Mouse (Mus musculus): ENCODE data around the gene Gm20517. TPM values are rescaled to one million over a fixed set of nuclear protein-coding genes. Genes with fewer than 3 reads are reported as not detected.

Gm20517 gene
- polyA plus RNA-seq (2016; fragmentation: Nextera tagmentation; extraction: Ambion mirVana) = 1.9 and 2.1 TPM in 2 replicates

DNA sequence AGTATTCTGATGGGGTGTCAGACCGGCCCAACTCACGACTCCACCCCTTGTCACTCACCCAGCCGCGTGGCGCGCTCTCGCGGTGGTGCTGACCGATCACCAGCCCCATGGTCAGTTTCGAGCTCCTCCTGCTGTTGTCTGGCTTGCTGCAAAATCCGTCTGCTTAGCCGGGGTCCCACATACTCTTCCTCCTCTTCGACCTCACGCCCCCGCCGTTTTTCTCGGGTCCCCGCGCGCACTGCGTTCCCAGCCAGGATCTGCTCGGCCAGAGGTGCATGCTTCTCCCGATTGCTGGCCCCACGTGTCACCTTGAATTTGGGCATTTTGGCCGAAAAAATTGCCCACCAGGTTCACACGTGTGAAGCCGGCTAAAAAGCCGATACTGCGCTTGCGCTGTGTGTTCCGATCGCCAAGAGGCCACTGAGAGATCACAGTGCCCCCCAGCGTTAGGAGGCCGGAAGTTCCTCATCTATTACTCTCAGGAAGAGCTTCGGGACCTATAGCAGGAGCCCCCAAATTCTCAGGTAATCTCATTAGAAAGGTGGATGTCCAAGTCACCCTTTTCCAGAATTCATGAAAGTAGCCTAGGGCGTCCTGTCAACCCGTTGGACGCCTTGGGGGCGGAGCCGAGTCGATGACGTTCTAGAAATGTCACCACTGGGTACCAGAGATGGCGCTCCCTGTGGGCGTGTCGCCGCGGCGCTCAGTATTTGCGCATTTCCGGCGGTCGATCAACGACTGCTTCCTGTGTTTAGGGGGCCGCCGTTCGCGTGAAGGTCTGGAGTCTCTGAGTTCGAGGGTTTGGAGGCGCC lies at the start of gene Gm20517, which contains the start of the genes Bysl and Med20:
Gene Gm20517 (plus strand): TSS at position 741 of the 812 bp plus-strand sequence.
Gene Bysl (minus strand): TSS at position 644 of the 812 bp plus-strand sequence.
Gene Med20 (plus strand): TSS at position 734 of the 812 bp plus-strand sequence.
- peak within 1 kb of the TSS; percentile 94 for H3K4me3 ChIP-seq
- H3K4me1 ChIP-seq (replicated peaks) = peaks cover 26% of the 10 kb centered on the region
- peaks cover 66% of the 10 kb centered on the region for H3K36me3 ChIP-seq
- no peaks in the 10 kb centered on the region for H3K9me3 ChIP-seq
- peak within 1 kb of the TSS; percentile 88 for H3K27ac ChIP-seq
- WGBS = under 1% methylated on average over 59 of the region's 59 CpGs
- peak; percentile 98 for DNase-seq (ENCODE audit: low spot score)
- no peaks in the 10 kb centered on the region for H3K27me3 ChIP-seq (ENCODE audit: insufficient read depth, poor library complexity, severe bottlenecking)

DNA sequence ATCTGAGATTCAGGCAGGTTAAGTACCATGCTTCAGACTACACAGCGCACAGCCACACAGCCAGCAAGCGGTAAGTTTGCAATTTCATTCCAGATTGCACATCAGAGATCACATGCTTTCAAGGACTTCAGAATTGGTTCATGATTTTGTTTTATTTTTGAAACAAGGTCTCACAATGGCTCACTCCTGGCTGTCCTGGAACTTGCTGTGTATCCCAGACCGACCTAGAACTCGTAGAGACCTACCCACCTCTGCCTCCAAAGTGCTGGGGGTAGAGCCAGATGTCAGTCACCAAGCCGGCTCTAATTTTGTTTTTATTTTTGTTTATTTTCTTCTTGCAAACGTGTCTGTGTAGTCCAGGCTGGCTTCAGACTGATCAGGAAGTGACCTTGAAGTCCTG lies 48.5 kb upstream of the Gm20517 start:
- H3K36me3 ChIP-seq = no peaks in the 10 kb centered on the region
- 80% methylated on average over 6 of the region's 6 CpGs for WGBS
- H3K4me1 ChIP-seq (replicated peaks) = peaks cover 21% of the 10 kb centered on the region
- DNase-seq (ENCODE audit: low spot score) = no peak
- no peaks in the 10 kb centered on the region for H3K9me3 ChIP-seq
- no peak overlapping the region for H3K4me3 ChIP-seq
- no peaks in the 10 kb centered on the region for H3K27me3 ChIP-seq (ENCODE audit: insufficient read depth, poor library complexity, severe bottlenecking)
- no peak overlapping the region for H3K27ac ChIP-seq

DNA sequence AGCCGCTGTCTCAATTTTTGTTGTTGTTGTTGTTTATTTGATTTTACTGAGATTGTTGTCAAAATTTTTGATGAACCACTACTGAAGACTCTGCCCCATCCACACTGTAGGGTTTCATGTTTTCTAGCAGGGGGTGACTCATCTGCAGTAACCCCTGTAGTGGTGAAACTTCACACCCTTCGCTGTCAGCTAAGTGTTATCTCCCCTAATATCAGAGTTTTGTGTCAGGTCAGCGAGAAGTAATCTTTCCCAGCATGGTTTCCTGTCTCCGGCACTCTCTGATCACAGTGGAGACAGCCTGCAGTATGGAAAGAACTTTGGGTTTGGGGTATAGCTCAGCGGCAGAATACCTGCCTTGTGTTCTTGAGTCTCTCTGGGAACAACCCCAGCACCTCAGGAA lies 46.8 kb upstream of the Gm20517 start:
- Histone ChIP-seq H3K27ac (no peak overlapping the region), H3K27me3 (ENCODE audit: insufficient read depth, poor library complexity, severe bottlenecking) (no peaks in the 10 kb centered on the region), H3K4me1 (replicated peaks) (peaks cover 31% of the 10 kb centered on the region), H3K9me3 (no peaks in the 10 kb centered on the region), H3K4me3 (no peak overlapping the region), H3K36me3 (no peaks in the 10 kb centered on the region)
- WGBS = 85% methylated on average over 5 of the region's 5 CpGs
- no peak for DNase-seq (ENCODE audit: low spot score)

DNA sequence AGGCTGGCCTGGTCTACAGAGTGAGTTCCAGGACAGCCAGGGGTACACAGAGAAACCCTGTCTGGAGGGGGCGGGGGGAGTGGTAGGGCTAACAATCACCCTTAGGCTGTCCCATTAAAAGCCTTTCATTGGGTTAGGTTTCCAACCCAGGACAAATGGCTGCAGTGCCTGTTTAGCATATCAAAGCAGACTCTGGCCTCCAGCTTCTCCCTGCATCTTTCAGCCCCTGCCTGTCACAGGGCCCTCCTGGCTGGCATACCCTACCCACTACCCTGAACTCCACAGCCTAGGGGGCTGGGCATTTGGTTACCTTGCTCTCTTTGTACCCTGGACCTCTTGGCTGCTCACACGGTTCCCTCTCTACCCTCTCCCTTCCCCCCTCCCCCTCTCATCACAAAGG lies 45.3 kb upstream of the Gm20517 start:
- no peak overlapping the region for H3K4me3 ChIP-seq
- H3K27ac ChIP-seq = peak overlapping the region; percentile 78
- H3K27me3 ChIP-seq (ENCODE audit: insufficient read depth, poor library complexity, severe bottlenecking) = no peaks in the 10 kb centered on the region
- 13% methylated on average over 2 of the region's 2 CpGs for WGBS
- peak; percentile 36 for DNase-seq (ENCODE audit: low spot score)
- no peaks in the 10 kb centered on the region for H3K9me3 ChIP-seq
- no peaks in the 10 kb centered on the region for H3K36me3 ChIP-seq
- peaks cover 40% of the 10 kb centered on the region for H3K4me1 ChIP-seq (replicated peaks)

DNA sequence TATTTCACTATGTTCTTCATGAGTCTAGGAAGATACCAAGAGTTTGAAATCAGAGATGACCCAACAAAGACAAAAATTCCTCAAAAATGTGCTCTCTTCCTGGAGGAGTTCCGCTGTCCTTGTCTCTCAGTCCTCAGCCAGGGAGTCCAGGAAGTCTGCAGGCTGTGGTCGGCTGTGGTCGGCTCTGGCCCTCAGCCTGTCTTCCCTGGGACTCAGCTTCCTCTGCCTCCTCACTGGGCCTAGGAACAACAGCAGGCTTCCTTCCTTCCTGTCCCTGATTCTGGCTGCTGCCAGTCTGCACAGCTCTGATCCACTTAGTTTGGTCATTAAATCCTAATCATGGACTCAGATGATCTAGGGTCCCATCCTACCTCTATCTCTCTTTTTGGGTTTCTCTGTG lies 44.1 kb upstream of the Gm20517 start:
- WGBS = 78% methylated on average over 3 of the region's 3 CpGs
- H3K27me3 ChIP-seq (ENCODE audit: insufficient read depth, poor library complexity, severe bottlenecking) = no peaks in the 10 kb centered on the region
- peaks cover 51% of the 10 kb centered on the region for H3K4me1 ChIP-seq (replicated peaks)
- no peak overlapping the region for H3K4me3 ChIP-seq
- no peak for DNase-seq (ENCODE audit: low spot score)
- no peaks in the 10 kb centered on the region for H3K36me3 ChIP-seq
- peak overlapping the region; percentile 78 for H3K27ac ChIP-seq
- H3K9me3 ChIP-seq = no peaks in the 10 kb centered on the region

DNA sequence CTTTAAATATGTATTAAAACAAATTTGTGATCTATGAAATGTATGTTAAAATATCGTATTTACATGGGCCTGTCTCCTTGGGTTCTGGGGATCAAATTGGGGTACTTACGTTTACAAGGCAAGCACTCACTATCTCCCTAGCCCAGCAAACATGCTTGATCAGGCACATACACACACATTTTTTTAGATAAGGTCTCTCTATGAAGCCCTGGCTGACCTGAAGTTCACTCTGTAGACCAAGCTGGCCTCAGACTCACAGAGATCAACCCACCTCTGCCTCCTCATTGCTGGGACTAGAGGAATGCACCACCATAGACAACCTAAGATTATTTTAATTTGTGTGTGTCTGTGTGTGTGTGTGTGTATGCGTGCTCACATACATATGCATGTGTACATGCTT lies 43.0 kb upstream of the Gm20517 start:
- H3K36me3 ChIP-seq = no peaks in the 10 kb centered on the region
- H3K9me3 ChIP-seq = no peaks in the 10 kb centered on the region
- H3K27ac ChIP-seq = peak overlapping the region; percentile 73; the same call in 1 of the 2 replicates
- H3K4me1 ChIP-seq (replicated peaks) = peaks cover 59% of the 10 kb centered on the region
- peaks cover 7% of the 10 kb centered on the region; the same call in 1 of the 2 replicates for H3K27me3 ChIP-seq (ENCODE audit: insufficient read depth, poor library complexity, severe bottlenecking)
- no peak for DNase-seq (ENCODE audit: low spot score)
- WGBS = 93% methylated on average over 3 of the region's 3 CpGs
- H3K4me3 ChIP-seq = no peak overlapping the region

DNA sequence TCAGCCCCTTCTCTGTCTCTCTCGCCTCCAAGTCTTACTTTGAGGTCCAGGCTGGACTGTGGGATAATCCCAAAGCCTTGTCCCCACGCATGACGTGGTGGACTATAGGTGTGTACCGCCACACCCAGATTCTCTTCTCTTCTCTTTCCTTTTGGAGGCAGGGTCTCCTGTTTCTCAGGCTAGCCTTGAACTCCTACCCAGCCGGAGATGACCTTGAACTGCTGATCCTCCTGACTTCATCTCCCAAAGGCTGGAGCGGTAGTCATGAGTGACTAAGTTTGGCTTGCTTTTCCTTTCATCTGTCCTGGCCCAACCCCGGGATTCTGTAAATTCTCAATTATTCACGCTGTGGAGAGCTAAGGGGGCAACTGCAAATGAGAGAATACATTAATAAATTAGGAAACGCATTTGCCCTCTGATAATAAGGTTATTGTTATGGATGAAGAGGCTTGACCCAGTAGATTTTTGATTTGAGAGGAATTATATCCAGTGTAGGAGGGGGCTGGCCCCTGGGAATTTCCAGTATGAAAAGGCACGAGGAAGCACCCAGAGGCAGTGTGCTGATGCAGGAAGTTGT lies 42.4 kb upstream of the Gm20517 start:
- DNase-seq (ENCODE audit: low spot score) = peak; percentile 40
- Histone ChIP-seq H3K9me3 (no peaks in the 10 kb centered on the region), H3K4me3 (no peak overlapping the region), H3K27ac (peak overlapping the region; percentile 73), H3K36me3 (no peaks in the 10 kb centered on the region), H3K4me1 (replicated peaks) (peaks cover 64% of the 10 kb centered on the region), H3K27me3 (ENCODE audit: insufficient read depth, poor library complexity, severe bottlenecking) (peaks cover 12% of the 10 kb centered on the region; the same call in 1 of the 2 replicates)
- 54% methylated on average over 10 of the region's 10 CpGs for WGBS

DNA sequence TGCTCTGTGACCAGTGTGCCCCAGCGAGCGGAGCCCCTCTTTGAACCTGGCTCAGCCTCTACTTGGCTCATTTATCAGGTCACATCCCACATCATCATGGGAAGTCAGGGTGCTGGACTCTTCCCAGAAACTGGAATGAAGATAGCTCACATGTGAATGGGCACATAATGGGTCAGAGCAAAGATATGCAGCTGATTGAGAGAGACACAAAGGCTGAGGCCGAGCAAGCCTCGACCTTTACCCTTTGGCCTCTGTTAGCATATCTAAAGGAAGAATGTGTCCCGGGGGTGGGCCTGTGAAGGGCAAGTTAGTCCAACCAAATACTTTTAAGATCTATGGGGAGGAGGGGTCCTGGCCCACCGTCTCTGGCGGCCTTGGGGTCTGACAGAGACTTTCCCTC lies 39.8 kb upstream of the Gm20517 start:
- WGBS = 13% methylated on average over 7 of the region's 7 CpGs
- Histone ChIP-seq H3K27ac (peak overlapping the region; percentile 76), H3K27me3 (ENCODE audit: insufficient read depth, poor library complexity, severe bottlenecking) (peaks cover 19% of the 10 kb centered on the region; the same call in 1 of the 2 replicates), H3K4me3 (peak overlapping the region; percentile 20; the same call in 1 of the 2 replicates), H3K4me1 (replicated peaks) (peaks cover 70% of the 10 kb centered on the region), H3K9me3 (no peaks in the 10 kb centered on the region), H3K36me3 (no peaks in the 10 kb centered on the region)
- peak; percentile 86 for DNase-seq (ENCODE audit: low spot score)

DNA sequence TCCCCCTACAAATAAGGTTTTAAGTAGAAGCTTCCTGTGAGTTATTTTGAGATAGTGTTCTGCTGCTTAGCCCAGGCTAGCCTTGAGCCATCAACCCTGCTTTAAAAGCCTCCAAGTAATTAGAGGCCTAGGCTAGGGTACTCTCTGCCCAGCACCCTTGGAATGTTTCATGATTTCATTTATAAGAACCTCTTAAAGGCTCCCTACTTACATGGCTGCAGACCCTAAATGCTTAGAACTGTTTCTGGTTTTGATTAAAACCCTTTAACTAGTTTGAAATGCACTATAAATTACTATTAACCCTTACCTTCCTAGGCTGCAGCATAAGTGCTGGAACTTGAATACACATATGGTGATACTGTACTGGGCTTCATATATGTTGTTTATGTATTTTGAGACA lies 39.0 kb upstream of the Gm20517 start:
- Histone ChIP-seq H3K4me3 (no peak overlapping the region), H3K4me1 (replicated peaks) (peaks cover 62% of the 10 kb centered on the region), H3K36me3 (no peaks in the 10 kb centered on the region), H3K9me3 (no peaks in the 10 kb centered on the region), H3K27me3 (ENCODE audit: insufficient read depth, poor library complexity, severe bottlenecking) (peaks cover 19% of the 10 kb centered on the region; the same call in 1 of the 2 replicates), H3K27ac (peak overlapping the region; percentile 76)
- no peak for DNase-seq (ENCODE audit: low spot score)

DNA sequence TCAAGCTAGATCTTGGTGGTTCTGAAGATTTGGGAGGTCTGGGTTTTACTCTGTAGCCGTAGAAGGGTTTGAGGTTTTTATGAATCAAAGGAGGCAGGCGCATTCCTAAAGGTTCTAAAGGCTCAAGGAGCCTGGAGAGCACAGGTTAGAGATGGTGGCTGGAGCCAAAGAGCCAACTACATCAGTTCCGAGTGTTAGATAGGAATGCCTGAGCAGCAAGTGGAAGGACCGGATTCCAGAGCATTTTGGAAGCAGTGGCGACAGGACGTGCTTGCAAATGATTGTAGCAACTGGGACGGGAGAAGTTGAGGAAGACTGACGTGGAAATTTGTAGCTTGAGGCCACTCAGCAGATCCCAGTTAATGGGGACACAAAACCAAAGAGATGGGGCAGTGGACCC lies 37.4 kb upstream of the Gm20517 start:
- Histone ChIP-seq H3K4me1 (replicated peaks) (peaks cover 57% of the 10 kb centered on the region), H3K27me3 (ENCODE audit: insufficient read depth, poor library complexity, severe bottlenecking) (peaks cover 19% of the 10 kb centered on the region; the same call in 1 of the 2 replicates), H3K4me3 (no peak overlapping the region), H3K9me3 (no peaks in the 10 kb centered on the region), H3K27ac (0 out of 2 replicates have a peak overlapping the region, but pooled peaks have one; percentile 45), H3K36me3 (no peaks in the 10 kb centered on the region)
- WGBS = 75% methylated on average over 8 of the region's 8 CpGs
- no peak for DNase-seq (ENCODE audit: low spot score)

DNA sequence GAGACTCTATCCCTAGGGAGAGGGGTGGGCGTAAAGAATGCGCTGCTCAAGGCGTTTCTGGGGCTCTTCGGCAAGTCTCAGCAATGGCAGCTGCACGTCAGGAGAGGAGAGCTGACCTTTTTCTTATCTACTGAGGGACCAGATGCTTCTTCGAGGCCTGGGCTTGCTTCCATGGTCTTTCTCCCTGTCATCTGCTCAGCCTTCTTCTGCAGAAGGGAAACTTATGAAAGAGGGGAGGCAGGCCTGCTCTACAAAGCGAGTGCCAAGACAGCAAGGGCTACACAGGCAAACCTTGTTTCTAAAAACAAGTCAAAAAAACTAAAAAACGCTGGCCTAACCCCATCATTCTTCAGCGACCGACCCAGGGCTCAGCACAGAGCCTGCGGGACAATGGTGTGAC lies 36.6 kb upstream of the Gm20517 start:
- Histone ChIP-seq H3K27ac (peak overlapping the region; percentile 45; the same call in 1 of the 2 replicates), H3K4me3 (no peak overlapping the region), H3K36me3 (no peaks in the 10 kb centered on the region), H3K9me3 (no peaks in the 10 kb centered on the region), H3K27me3 (ENCODE audit: insufficient read depth, poor library complexity, severe bottlenecking) (peaks cover 19% of the 10 kb centered on the region; the same call in 1 of the 2 replicates), H3K4me1 (replicated peaks) (peaks cover 49% of the 10 kb centered on the region)
- no peak for DNase-seq (ENCODE audit: low spot score)
- 61% methylated on average over 11 of the region's 11 CpGs for WGBS

DNA sequence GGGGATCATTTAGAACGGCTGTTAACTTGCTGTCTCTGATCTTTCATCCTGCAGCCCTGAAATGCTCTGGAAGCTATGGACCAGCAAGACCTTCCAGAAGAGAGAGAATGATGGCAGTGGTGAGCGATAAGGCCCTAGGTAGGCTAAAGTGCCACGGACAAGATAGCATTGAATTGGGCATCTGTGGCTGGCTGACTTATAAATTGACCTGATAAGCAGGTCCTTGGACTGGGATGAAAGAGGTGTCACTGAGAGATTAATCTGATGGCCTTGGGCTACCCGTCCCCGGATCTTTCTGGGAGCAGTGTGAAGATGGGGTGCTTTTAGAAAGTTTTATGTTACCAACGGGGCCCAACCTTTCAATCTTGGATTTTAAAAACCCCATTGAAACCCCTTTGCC lies 32.7 kb upstream of the Gm20517 start:
- no peaks in the 10 kb centered on the region for H3K36me3 ChIP-seq
- H3K4me3 ChIP-seq = no peak overlapping the region
- no peak for DNase-seq (ENCODE audit: low spot score)
- peaks cover 10% of the 10 kb centered on the region; the same call in 1 of the 2 replicates for H3K27me3 ChIP-seq (ENCODE audit: insufficient read depth, poor library complexity, severe bottlenecking)
- H3K9me3 ChIP-seq = no peaks in the 10 kb centered on the region
- H3K27ac ChIP-seq = no peak overlapping the region
- H3K4me1 ChIP-seq (replicated peaks) = peaks cover 21% of the 10 kb centered on the region
- WGBS = 89% methylated on average over 6 of the region's 6 CpGs

DNA sequence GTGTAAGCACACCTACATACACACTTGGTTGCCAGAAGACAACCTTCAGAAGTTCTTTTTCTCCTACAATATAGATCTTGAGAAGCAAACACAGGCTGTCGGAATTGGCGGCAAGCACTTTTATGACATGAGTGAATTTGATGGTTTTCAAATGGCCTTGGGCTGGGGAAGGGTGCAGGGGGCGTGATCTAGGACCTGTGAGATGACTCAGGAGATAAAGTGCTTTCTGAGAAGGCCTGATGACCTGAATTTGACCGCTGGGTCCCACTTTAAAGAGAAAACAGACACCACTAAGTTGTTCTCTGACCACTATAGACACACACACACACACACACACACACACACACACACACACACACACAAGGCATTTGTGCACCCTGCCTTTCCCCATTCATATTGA lies 30.4 kb upstream of the Gm20517 start:
- H3K27ac ChIP-seq = no peak overlapping the region
- H3K4me3 ChIP-seq = no peak overlapping the region
- no peaks in the 10 kb centered on the region for H3K27me3 ChIP-seq (ENCODE audit: insufficient read depth, poor library complexity, severe bottlenecking)
- no peak for DNase-seq (ENCODE audit: low spot score)
- no peaks in the 10 kb centered on the region for H3K36me3 ChIP-seq
- H3K9me3 ChIP-seq = no peaks in the 10 kb centered on the region
- H3K4me1 ChIP-seq (replicated peaks) = 0 out of 2 replicates have a peak, but pooled peaks cover under 1% of the 10 kb centered on the region
- WGBS = 90% methylated on average over 4 of the region's 4 CpGs
